Mouse (Mus musculus) E14TG2a.4 (cell line): ENCODE results near the gene Acbd5.

Experiments
- CTCF ChIP-seq: conservative IDR thresholded peaks from 2 replicates; pipeline ENCODE4 v1.5.1; 2014; ENCODE audit warnings: low read length
- NANOG ChIP-seq: IDR thresholded peaks from 2 replicates; pipeline ENCODE4 v1.6.1; 2014; ENCODE audit warnings: borderline replicate concordance, low read length, mixed read lengths

GRCm38 (mm10) chr2:23075846-23076245 lies 7.9 kb downstream of the Acbd5 start:
- TF ChIP-seq CTCF (no peak), NANOG (no peak)
